Mouse (Mus musculus) heart, embryonic 11.5 days (tissue): ENCODE data around the gene Gm49661. TPM values are rescaled to one million over a fixed set of nuclear protein-coding genes. Genes with fewer than 3 reads are reported as not detected.

Experiments
- ATAC-seq: fragments of 200-750 bp; cut with Nextera tagmentation; replicated peaks from 2 replicates; pipeline ENCODE4 v1.8.0; 2017; ENCODE audit warnings: moderate library complexity; ENCODE audit not compliant: insufficient number of reproducible peaks, low FRiP score, low TSS enrichment
- H3K27ac ChIP-seq: fragments of 300-500 bp; sonication (generic); 2 replicates; pipeline ENCODE4 v1.5.1; 2014; ENCODE audit warnings: mild to moderate bottlenecking, low read depth, low read length
- H3K27me3 ChIP-seq: fragments of 300-500 bp; sonication (generic); 2 replicates; pipeline ENCODE4 v1.6.1; 2014; ENCODE audit warnings: mild to moderate bottlenecking, low read length, mixed read lengths; ENCODE audit not compliant: control insufficient read depth, insufficient read depth
- H3K36me3 ChIP-seq: fragments of 300-500 bp; sonication (generic); 2 replicates; pipeline ENCODE4 v1.6.1; 2014; ENCODE audit warnings: mild to moderate bottlenecking, low read length, moderate library complexity, mixed read lengths; ENCODE audit not compliant: control insufficient read depth, insufficient read depth
- H3K4me1 ChIP-seq: fragments of 300-500 bp; sonication (generic); 2 replicates; pipeline ENCODE4 v1.6.1; 2014; ENCODE audit warnings: low read length; ENCODE audit not compliant: control insufficient read depth, insufficient read depth
- H3K4me2 ChIP-seq: fragments of 300-500 bp; sonication (generic); 2 replicates; pipeline ENCODE4 v1.6.1; 2014; ENCODE audit warnings: mild to moderate bottlenecking, moderate library complexity
- H3K4me3 ChIP-seq: fragments of 300-500 bp; sonication (generic); 2 replicates; pipeline ENCODE4 v1.5.1; 2014; ENCODE audit warnings: low read depth, low read length
- H3K9ac ChIP-seq: fragments of 300-500 bp; sonication (generic); 2 replicates; pipeline ENCODE4 v1.6.1; 2014; ENCODE audit warnings: mild to moderate bottlenecking, low read depth, low read length, moderate library complexity
- H3K9me3 ChIP-seq: fragments of 300-500 bp; sonication (generic); replicated peaks from 2 replicates; pipeline ENCODE4 v1.6.1; 2016; ENCODE audit warnings: low read length; ENCODE audit not compliant: control insufficient read depth
- WGBS: fragments of 180-500 bp; shearing (Covaris S2); extraction: QIAGEN DNeasy Blood & Tissue Kit; methylation state at CpG from one replicate; pipeline ENCODE4 v1.1.7; 2014; ENCODE audit not compliant: insufficient replicate concordance; 5-methylcytosine and 5-hydroxymethylcytosine counted together
- microRNA-seq: library from miRNA; unstranded; fragments of <30 nt; microRNA quantifications from one replicate; pipeline ENCODE4, GENCODE M21; 2016; ENCODE audit warnings: borderline number of aligned reads
- polyA plus RNA-seq: library from polyadenylated mRNA; unstranded; fragments of >200 nt; fragmentation: Nextera tagmentation; extraction: Ambion mirVana; gene quantifications from 2 replicates; pipeline ENCODE4 v1.2.1, GENCODE M21; 2014

Gm49661 gene
- polyA plus RNA-seq, 1 experiment from 2014 or later, result not detected

DNA sequence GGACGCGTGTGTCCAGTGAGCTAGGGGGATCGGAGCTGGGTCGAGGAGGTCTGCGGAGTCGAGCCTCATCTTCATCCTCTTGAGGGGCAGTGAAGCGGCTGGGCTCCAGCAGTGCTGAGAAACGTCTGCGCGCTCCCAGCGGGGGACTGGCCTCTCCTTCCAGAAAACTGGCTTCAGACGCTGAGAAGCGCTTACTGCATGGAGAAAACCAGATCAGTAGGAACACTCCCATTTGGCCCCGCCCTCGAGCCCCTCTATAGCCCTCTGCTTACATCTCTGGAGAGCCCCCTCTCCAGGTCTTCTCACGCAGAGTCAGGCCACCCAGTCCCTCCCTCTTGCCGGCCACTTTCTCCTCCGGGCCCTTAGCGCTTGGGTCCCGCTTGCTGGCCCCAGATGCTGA, 51.5 kb downstream of the Gm49661 start:
- no peaks in the 10 kb centered on the region for H3K36me3 ChIP-seq
- no peaks in the 10 kb centered on the region for H3K9me3 ChIP-seq
- H3K9ac ChIP-seq, result no peak overlapping the region
- H3K4me1 ChIP-seq, result peaks cover under 1% of the 10 kb centered on the region
- no peak overlapping the region for H3K27ac ChIP-seq
- H3K4me2 ChIP-seq, result no peak overlapping the region; the same call in 1 of the 2 replicates
- 20% methylated on average over 20 of the region's 20 CpGs for WGBS
- no peak overlapping the region for H3K4me3 ChIP-seq
- ATAC-seq, result no peak
- peaks cover 64% of the 10 kb centered on the region for H3K27me3 ChIP-seq

Small RNA genes lying within 50 kb of the gene (microRNA-seq; reads per million reads assigned to microRNA genes)
- not detected for gene Gm24197

Other genes starting within 250 kb of the Gm49661 start
- gene G430095P16Rik, start 246.4 kb downstream of the Gm49661 start, polyA plus RNA-seq, result 3.4 and 5.4 TPM in 2 replicates
- 6.1 and 7.6 TPM in 2 replicates for gene Nfix, start 169.1 kb downstream of the Gm49661 start, polyA plus RNA-seq
- 5.0 and 6.0 TPM in 2 replicates for gene Dand5, start 146.6 kb downstream of the Gm49661 start, polyA plus RNA-seq
- gene Gadd45gip1, start 137.9 kb downstream of the Gm49661 start, polyA plus RNA-seq, result 51.5 and 52.2 TPM in 2 replicates
- gene Rad23a, start 128.8 kb downstream of the Gm49661 start, polyA plus RNA-seq, result 125 and 127 TPM in 2 replicates
- gene Calr, start 122.5 kb downstream of the Gm49661 start, polyA plus RNA-seq, result 830 and 894 TPM in 2 replicates
- gene Farsa, start 112.4 kb downstream of the Gm49661 start, polyA plus RNA-seq, result 53.6 and 54.5 TPM in 2 replicates
- 44.2 and 49.6 TPM in 2 replicates for gene Syce2, start 97.3 kb downstream of the Gm49661 start, polyA plus RNA-seq
- 36.2 and 40.4 TPM in 2 replicates for gene Gcdh, start 75.5 kb downstream of the Gm49661 start, polyA plus RNA-seq
- gene Klf1, start 67.5 kb downstream of the Gm49661 start, polyA plus RNA-seq, result 48.7 and 65.0 TPM in 2 replicates
- 4.3 and 5.4 TPM in 2 replicates for gene Dnase2a, start 60.9 kb downstream of the Gm49661 start, polyA plus RNA-seq
- gene Mast1, start 32.1 kb downstream of the Gm49661 start, polyA plus RNA-seq, result 0.27 TPM in 1 of 2 replicates, not detected in the other
- not detected in 2 replicates for gene Rtbdn, start 22.4 kb downstream of the Gm49661 start, polyA plus RNA-seq
- gene Prdx2, start 154 bp upstream of the Gm49661 start, polyA plus RNA-seq, result 862 and 992 TPM in 2 replicates
- gene Rnaseh2a, start 334 bp upstream of the Gm49661 start, polyA plus RNA-seq, result 95.9 and 106 TPM in 2 replicates
- gene Junb, start 9.3 kb upstream of the Gm49661 start, polyA plus RNA-seq, result 7.6 and 9.3 TPM in 2 replicates
- gene Hook2, start 21.2 kb upstream of the Gm49661 start, polyA plus RNA-seq, result 6.7 and 7.1 TPM in 2 replicates
- not detected in 2 replicates for gene Best2, start 45.1 kb upstream of the Gm49661 start, polyA plus RNA-seq
- 108 and 118 TPM in 2 replicates for gene Asna1, start 55.8 kb upstream of the Gm49661 start, polyA plus RNA-seq
- 99.7 and 101 TPM in 2 replicates for gene Trir, start 57.4 kb upstream of the Gm49661 start, polyA plus RNA-seq
- 15.7 and 16.2 TPM in 2 replicates for gene Tnpo2, start 67.5 kb upstream of the Gm49661 start, polyA plus RNA-seq
- 15.9 and 17.8 TPM in 2 replicates for gene Fbxw9, start 90.6 kb upstream of the Gm49661 start, polyA plus RNA-seq
- gene Gm5741, start 98.5 kb upstream of the Gm49661 start, polyA plus RNA-seq, result 1.5 TPM in 1 of 2 replicates, not detected in the other
- 57.6 and 60.0 TPM in 2 replicates for gene Dhps, start 102.3 kb upstream of the Gm49661 start, polyA plus RNA-seq
- 120 and 124 TPM in 2 replicates for gene Wdr83os, start 111.3 kb upstream of the Gm49661 start, polyA plus RNA-seq
- 36.5 and 43.0 TPM in 2 replicates for gene Wdr83, start 111.9 kb upstream of the Gm49661 start, polyA plus RNA-seq
- gene Man2b1, start 113.8 kb upstream of the Gm49661 start, polyA plus RNA-seq, result 25.1 and 27.3 TPM in 2 replicates
- 0.46 and 0.59 TPM in 2 replicates for gene Zfp791, start 153.7 kb upstream of the Gm49661 start, polyA plus RNA-seq
- not detected in 2 replicates for gene Cks1brt, start 182.5 kb upstream of the Gm49661 start, polyA plus RNA-seq